Mouse (Mus musculus): ENCODE results near the gene Pard6b. TPM values are rescaled to one million over a fixed set of nuclear protein-coding genes. Genes with fewer than 3 reads are reported as not detected.
A peak's percentile ranks its signal among the peaks of the same experiment; 100 is the strongest.

Gene Pard6b
- 7.1 and 7.5 TPM in 2 replicates for polyA plus RNA-seq (2014; fragmentation: Nextera tagmentation; extraction: Ambion mirVana)

- H3K27me3 ChIP-seq (ENCODE audit: control insufficient read depth, insufficient read depth, low read length): peaks cover 9% of the 10 kb centered on the region
- peaks cover 6% of the 10 kb centered on the region for H3K4me1 ChIP-seq (replicated peaks; ENCODE audit: control insufficient read depth, insufficient read depth, low read length)
- peak; percentile 99 for DNase-seq (ENCODE audit: low spot score)
- WGBS: under 1% methylated on average over 67 of the region's 110 CpGs
- H3K9ac ChIP-seq (ENCODE audit: low read depth, low read length): peak within 1 kb of the TSS; percentile 72
- H3K27ac ChIP-seq (ENCODE audit: low read depth, low read length): 0 out of 2 replicates have a peak within 1 kb of the TSS, but pooled peaks have one; percentile 33
- peak; percentile 94 for ATAC-seq (ENCODE audit: low FRiP score)
- H3K4me3 ChIP-seq (ENCODE audit: low read depth, low read length): peak within 1 kb of the TSS; percentile 80
- H3K36me3 ChIP-seq (ENCODE audit: control insufficient read depth, insufficient read depth, low read length): no peaks in the 10 kb centered on the region
- H3K4me2 ChIP-seq (replicated peaks; ENCODE audit: low read depth, low read length): peak within 1 kb of the TSS; percentile 99
- no peaks in the 10 kb centered on the region for H3K9me3 ChIP-seq (ENCODE audit: control insufficient read depth, low read length)
Observed at GRCm38 (mm10) chr2:168080431-168081246, at the start of gene Pard6b. Gene Pard6b, plus strand, starts transcription at chr2:168081004.

- H3K27ac ChIP-seq (ENCODE audit: low read depth, low read length): no peak overlapping the region
- H3K4me2 ChIP-seq (replicated peaks; ENCODE audit: low read depth, low read length): no peak overlapping the region
- H3K9me3 ChIP-seq (ENCODE audit: control insufficient read depth, low read length): no peaks in the 10 kb centered on the region
- no peak for ATAC-seq (ENCODE audit: low FRiP score)
- H3K4me1 ChIP-seq (replicated peaks; ENCODE audit: control insufficient read depth, insufficient read depth, low read length): no peaks in the 10 kb centered on the region
- H3K27me3 ChIP-seq (ENCODE audit: control insufficient read depth, insufficient read depth, low read length): no peaks in the 10 kb centered on the region
- H3K4me3 ChIP-seq (ENCODE audit: low read depth, low read length): no peak overlapping the region
- WGBS: 73% methylated on average over 2 of the region's 2 CpGs
- H3K9ac ChIP-seq (ENCODE audit: low read depth, low read length): no peak overlapping the region
- DNase-seq (ENCODE audit: low spot score): no peak
- no peaks in the 10 kb centered on the region for H3K36me3 ChIP-seq (ENCODE audit: control insufficient read depth, insufficient read depth, low read length)
Observed at GRCm38 (mm10) chr2:168031842-168032241, 49.0 kb upstream of the Pard6b start.

- no peaks in the 10 kb centered on the region for H3K9me3 ChIP-seq (ENCODE audit: control insufficient read depth, low read length)
- 67% methylated on average over 10 of the region's 10 CpGs for WGBS
Observed at GRCm38 (mm10) chr2:168033905-168034304, 46.9 kb upstream of the Pard6b start.

GRCm38 (mm10) chr2:168035907-168036306, 44.9 kb upstream of the Pard6b start:
- WGBS: 88% methylated on average over 6 of the region's 6 CpGs
- no peaks in the 10 kb centered on the region for H3K36me3 ChIP-seq (ENCODE audit: control insufficient read depth, insufficient read depth, low read length)
- no peaks in the 10 kb centered on the region for H3K4me1 ChIP-seq (replicated peaks; ENCODE audit: control insufficient read depth, insufficient read depth, low read length)
- H3K4me2 ChIP-seq (replicated peaks; ENCODE audit: low read depth, low read length): no peak overlapping the region
- no peak overlapping the region for H3K9ac ChIP-seq (ENCODE audit: low read depth, low read length)
- H3K9me3 ChIP-seq (ENCODE audit: control insufficient read depth, low read length): no peaks in the 10 kb centered on the region
- no peak overlapping the region for H3K4me3 ChIP-seq (ENCODE audit: low read depth, low read length)
- H3K27ac ChIP-seq (ENCODE audit: low read depth, low read length): no peak overlapping the region
- DNase-seq (ENCODE audit: low spot score): no peak
- H3K27me3 ChIP-seq (ENCODE audit: control insufficient read depth, insufficient read depth, low read length): no peaks in the 10 kb centered on the region
- no peak for ATAC-seq (ENCODE audit: low FRiP score)

More at GRCm38 (mm10) chr2:168033905-168034304, 46.9 kb upstream of the Pard6b start:
- Histone ChIP-seq H3K27ac (ENCODE audit: low read depth, low read length) (no peak overlapping the region), H3K27me3 (ENCODE audit: control insufficient read depth, insufficient read depth, low read length) (no peaks in the 10 kb centered on the region), H3K36me3 (ENCODE audit: control insufficient read depth, insufficient read depth, low read length) (no peaks in the 10 kb centered on the region), H3K4me2 (replicated peaks; ENCODE audit: low read depth, low read length) (no peak overlapping the region), H3K4me3 (ENCODE audit: low read depth, low read length) (no peak overlapping the region), H3K4me1 (replicated peaks; ENCODE audit: control insufficient read depth, insufficient read depth, low read length) (no peaks in the 10 kb centered on the region), H3K9ac (ENCODE audit: low read depth, low read length) (no peak overlapping the region)
- ATAC-seq (ENCODE audit: low FRiP score) (no peak), DNase-seq (ENCODE audit: low spot score) (no peak)

- Histone ChIP-seq H3K4me2 (replicated peaks; ENCODE audit: low read depth, low read length) (no peak overlapping the region), H3K4me1 (replicated peaks; ENCODE audit: control insufficient read depth, insufficient read depth, low read length) (no peaks in the 10 kb centered on the region), H3K9me3 (ENCODE audit: control insufficient read depth, low read length) (no peaks in the 10 kb centered on the region), H3K4me3 (ENCODE audit: low read depth, low read length) (no peak overlapping the region), H3K27ac (ENCODE audit: low read depth, low read length) (peak overlapping the region; percentile 39; the same call in 1 of the 2 replicates), H3K9ac (ENCODE audit: low read depth, low read length) (no peak overlapping the region), H3K27me3 (ENCODE audit: control insufficient read depth, insufficient read depth, low read length) (no peaks in the 10 kb centered on the region), H3K36me3 (ENCODE audit: control insufficient read depth, insufficient read depth, low read length) (no peaks in the 10 kb centered on the region)
- no peak for ATAC-seq (ENCODE audit: low FRiP score)
- 32% methylated on average over 3 of the region's 3 CpGs for WGBS
- DNase-seq (ENCODE audit: low spot score): peak; percentile 27
Observed at GRCm38 (mm10) chr2:168037063-168037462, 43.7 kb upstream of the Pard6b start.

GRCm38 (mm10) chr2:168040751-168041150, 40.1 kb upstream of the Pard6b start:
- no peak for ATAC-seq (ENCODE audit: low FRiP score)
- WGBS: 42% methylated on average over 3 of the region's 3 CpGs
- Histone ChIP-seq H3K9me3 (ENCODE audit: control insufficient read depth, low read length) (no peaks in the 10 kb centered on the region), H3K27me3 (ENCODE audit: control insufficient read depth, insufficient read depth, low read length) (no peaks in the 10 kb centered on the region), H3K27ac (ENCODE audit: low read depth, low read length) (no peak overlapping the region), H3K4me1 (replicated peaks; ENCODE audit: control insufficient read depth, insufficient read depth, low read length) (no peaks in the 10 kb centered on the region), H3K4me3 (ENCODE audit: low read depth, low read length) (no peak overlapping the region), H3K36me3 (ENCODE audit: control insufficient read depth, insufficient read depth, low read length) (no peaks in the 10 kb centered on the region), H3K9ac (ENCODE audit: low read depth, low read length) (no peak overlapping the region), H3K4me2 (replicated peaks; ENCODE audit: low read depth, low read length) (no peak overlapping the region)
- no peak for DNase-seq (ENCODE audit: low spot score)

GRCm38 (mm10) chr2:168042019-168042418, 38.8 kb upstream of the Pard6b start:
- ATAC-seq (ENCODE audit: low FRiP score): no peak
- no peak for DNase-seq (ENCODE audit: low spot score)
- 71% methylated on average over 6 of the region's 6 CpGs for WGBS

GRCm38 (mm10) chr2:168044681-168045287, 36.0 kb upstream of the Pard6b start:
- WGBS: 74% methylated on average over 10 of the region's 10 CpGs

More at GRCm38 (mm10) chr2:168042019-168042418, 38.8 kb upstream of the Pard6b start:
- H3K4me2 ChIP-seq (replicated peaks; ENCODE audit: low read depth, low read length): no peak overlapping the region
- no peak overlapping the region for H3K9ac ChIP-seq (ENCODE audit: low read depth, low read length)
- no peaks in the 10 kb centered on the region for H3K27me3 ChIP-seq (ENCODE audit: control insufficient read depth, insufficient read depth, low read length)
- no peaks in the 10 kb centered on the region for H3K36me3 ChIP-seq (ENCODE audit: control insufficient read depth, insufficient read depth, low read length)
- H3K27ac ChIP-seq (ENCODE audit: low read depth, low read length): no peak overlapping the region
- H3K4me3 ChIP-seq (ENCODE audit: low read depth, low read length): no peak overlapping the region
- H3K4me1 ChIP-seq (replicated peaks; ENCODE audit: control insufficient read depth, insufficient read depth, low read length): no peaks in the 10 kb centered on the region
- no peaks in the 10 kb centered on the region for H3K9me3 ChIP-seq (ENCODE audit: control insufficient read depth, low read length)

More at GRCm38 (mm10) chr2:168044681-168045287, 36.0 kb upstream of the Pard6b start:
- H3K27ac ChIP-seq (ENCODE audit: low read depth, low read length): no peak overlapping the region
- no peak for ATAC-seq (ENCODE audit: low FRiP score)
- no peak for DNase-seq (ENCODE audit: low spot score)
- no peak overlapping the region for H3K9ac ChIP-seq (ENCODE audit: low read depth, low read length)
- no peaks in the 10 kb centered on the region for H3K9me3 ChIP-seq (ENCODE audit: control insufficient read depth, low read length)
- no peaks in the 10 kb centered on the region for H3K36me3 ChIP-seq (ENCODE audit: control insufficient read depth, insufficient read depth, low read length)
- H3K27me3 ChIP-seq (ENCODE audit: control insufficient read depth, insufficient read depth, low read length): peaks cover 12% of the 10 kb centered on the region
- no peak overlapping the region for H3K4me2 ChIP-seq (replicated peaks; ENCODE audit: low read depth, low read length)
- no peak overlapping the region for H3K4me3 ChIP-seq (ENCODE audit: low read depth, low read length)
- peaks cover 4% of the 10 kb centered on the region; the same call in 1 of the 2 replicates for H3K4me1 ChIP-seq (replicated peaks; ENCODE audit: control insufficient read depth, insufficient read depth, low read length)
